Mouse (Mus musculus) liver, adult (tissue): ENCODE results near the gene 1700028K03Rik.

Experiments used
- GATA4 ChIP-seq: IDR thresholded peaks from 2 replicates; pipeline ENCODE4 v1.6.1; 2014; ENCODE audit warnings: mild to moderate bottlenecking, low read length; ENCODE audit not compliant: insufficient replicate concordance

Gene 1700028K03Rik

GRCm38 (mm10) chr5:107518602-107519001 lies 15.9 kb upstream of the 1700028K03Rik start:
- TF ChIP-seq GATA4: no peak

DNA sequence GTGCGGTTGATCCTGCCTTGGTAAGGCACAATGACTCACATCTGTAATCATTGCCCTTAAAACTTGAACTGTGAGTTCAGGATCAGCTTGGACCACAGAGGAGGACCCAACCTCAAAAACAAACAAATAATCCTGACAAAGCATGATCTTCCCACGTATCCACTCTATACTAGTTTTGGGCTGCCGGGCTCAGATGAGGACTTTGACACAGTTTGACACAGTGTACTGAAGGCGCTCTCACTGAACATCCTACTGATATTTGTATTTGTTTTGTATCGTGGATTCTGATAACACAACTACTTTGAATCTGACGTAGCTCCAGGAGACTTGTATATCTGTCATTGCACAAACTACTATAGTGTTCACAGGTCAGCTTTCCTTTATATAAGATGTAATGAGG lies 13.1 kb upstream of the 1700028K03Rik start:
- no peak for TF ChIP-seq GATA4

DNA sequence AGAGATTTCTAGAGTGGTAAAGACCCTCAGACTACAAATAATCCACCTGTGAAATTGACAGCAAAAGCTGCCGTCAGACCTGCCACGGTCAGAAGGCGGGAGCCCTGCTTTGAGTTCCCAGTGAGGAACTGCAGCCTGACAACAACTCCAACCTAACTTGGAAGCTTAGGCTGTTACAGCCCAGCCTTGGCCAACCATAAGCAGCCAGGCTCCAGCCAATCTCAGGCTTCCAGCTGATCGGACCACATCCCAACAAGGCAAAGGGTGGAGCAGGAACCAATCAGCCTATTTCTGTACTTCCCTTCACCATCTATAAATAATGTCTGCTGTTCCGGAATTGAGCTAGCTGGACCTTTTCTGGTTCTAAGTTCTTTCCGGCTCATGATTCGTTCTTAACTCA lies 12.6 kb upstream of the 1700028K03Rik start:
- no peak for TF ChIP-seq GATA4

GRCm38 (mm10) chr5:107524281-107524680 lies 10.2 kb upstream of the 1700028K03Rik start:
- TF ChIP-seq GATA4: no peak

DNA sequence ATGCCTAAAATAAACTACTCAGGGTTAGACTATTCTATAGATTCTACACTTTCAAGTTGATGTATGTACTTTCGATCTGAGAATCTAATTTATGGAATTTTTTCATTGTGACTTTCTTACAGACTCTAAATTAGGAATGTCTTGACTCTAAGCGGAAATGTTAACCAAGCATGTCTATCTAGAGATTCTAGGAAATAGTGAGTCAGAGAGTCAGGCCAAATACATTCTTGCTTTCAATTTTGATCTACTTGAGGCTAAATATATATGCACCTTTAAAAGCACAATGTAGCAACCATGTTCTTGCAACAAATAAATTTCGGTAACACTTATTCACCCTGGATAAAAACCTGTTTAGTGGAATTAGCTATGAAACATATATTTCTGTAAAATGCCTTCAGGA lies 5.7 kb upstream of the 1700028K03Rik start:
- no peak for TF ChIP-seq GATA4

GRCm38 (mm10) chr5:107533590-107533989 lies 919 bp upstream of the 1700028K03Rik start:
- no peak for TF ChIP-seq GATA4

DNA sequence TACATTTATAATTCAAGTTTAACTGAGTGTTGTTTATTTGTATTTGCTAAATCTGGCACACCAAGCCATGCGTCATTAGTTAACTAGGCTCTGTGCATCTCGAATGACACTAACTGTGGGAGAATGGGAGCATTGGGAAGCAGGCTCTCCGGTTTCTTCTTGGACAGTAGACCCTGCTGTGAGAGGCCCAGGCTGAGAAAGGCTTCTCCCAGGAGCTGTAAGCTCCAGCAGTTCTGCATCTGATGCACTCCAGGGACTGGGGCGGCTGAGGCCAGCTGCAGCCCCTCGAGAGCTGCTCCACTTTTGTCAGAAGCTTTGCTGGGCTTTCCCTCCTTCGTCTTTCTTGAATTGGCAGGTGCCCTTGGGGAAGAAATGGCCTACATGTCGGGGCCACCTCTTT lies 7.2 kb downstream of the 1700028K03Rik start:
- no peak for TF ChIP-seq GATA4

GRCm38 (mm10) chr5:107545927-107546326 lies 11.4 kb downstream of the 1700028K03Rik start:
- no peak for TF ChIP-seq GATA4

GRCm38 (mm10) chr5:107547955-107548354 lies 13.4 kb downstream of the 1700028K03Rik start:
- no peak for TF ChIP-seq GATA4

GRCm38 (mm10) chr5:107548444-107548843 lies 13.9 kb downstream of the 1700028K03Rik start:
- TF ChIP-seq GATA4: no peak

DNA sequence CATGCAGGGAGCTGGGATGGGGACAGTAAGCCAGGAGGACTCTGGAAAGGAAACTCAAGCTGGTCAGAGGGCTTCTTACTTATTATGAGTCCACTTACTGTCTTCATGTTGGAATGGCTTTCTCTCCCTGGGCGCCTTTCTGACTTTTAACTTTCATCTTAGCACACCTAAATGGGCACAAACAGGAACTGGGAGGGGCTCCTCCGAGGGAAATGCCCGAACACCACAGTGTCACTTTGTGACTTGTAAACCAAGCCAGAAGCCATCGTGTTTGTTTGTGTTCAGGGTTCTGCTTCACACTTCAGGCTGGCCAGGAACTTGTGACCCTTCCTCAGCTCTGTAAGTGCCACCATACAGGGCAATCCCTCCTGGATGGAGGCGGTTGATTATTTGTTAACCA lies 19.8 kb downstream of the 1700028K03Rik start:
- no peak for TF ChIP-seq GATA4

DNA sequence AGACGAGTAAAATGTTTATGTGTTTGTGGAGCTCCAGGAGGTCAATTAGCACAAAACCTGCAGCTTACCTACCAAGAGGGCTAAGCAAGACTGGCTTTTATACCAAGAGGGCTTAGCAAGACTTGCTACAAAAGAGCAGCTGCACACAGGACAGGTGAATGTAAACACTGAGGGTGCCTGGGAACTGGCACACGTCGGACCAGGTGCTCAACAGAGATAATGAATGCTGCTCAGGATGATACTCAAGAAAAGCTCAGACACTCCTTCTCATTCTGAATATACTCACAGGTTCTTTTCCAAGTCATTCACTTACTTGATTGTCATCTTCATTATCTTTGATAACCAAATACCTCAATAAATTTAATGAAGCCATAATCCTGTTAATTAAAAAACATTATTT lies 22.5 kb downstream of the 1700028K03Rik start:
- TF ChIP-seq GATA4: no peak

GRCm38 (mm10) chr5:107569148-107569547 lies 34.6 kb downstream of the 1700028K03Rik start:
- TF ChIP-seq GATA4: no peak

- no peak for TF ChIP-seq GATA4
Observed at GRCm38 (mm10) chr5:107597301-107598077, 63.0 kb downstream of the 1700028K03Rik start, which contains the start of the genes Rpap2 and Glmn. Rpap2 (plus strand) TSS chr5:107597373. Glmn (minus strand) TSS chr5:107597888.

- TF ChIP-seq GATA4: no peak
Observed at GRCm38 (mm10) chr5:107598380-107598779, 63.9 kb downstream of the 1700028K03Rik start.
